Comparison of ENCODE assay signal across 35 mouse cellular contexts in genomic region chr6:123264194-123264593, GRCm38 (mm10). TPM values are rescaled to one million over a fixed set of nuclear protein-coding genes. Genes with fewer than 3 reads are reported as not detected.
DNase-seq lines count a peak whose midpoint lies in the region; ATAC-seq and TF ChIP-seq lines count a peak whose summit lies in the region.
"Had no signal": no experiment of that assay in that cellular context is flagged by ENCODE, and none has a peak within 500 bp of the region (broad histone marks: within the 10 kb centered on the region; RNA-seq: fewer than 3 reads in every experiment).

No protein-coding gene starts in this region.

- H3K9ac ChIP-seq in liver, postnatal 0 days (replicated peaks): no peak overlapping the region
- H3K9ac ChIP-seq in liver, embryonic 11.5 days (ENCODE audit: low read depth, low read length): no peak overlapping the region
- H3K9ac ChIP-seq: embryonic facial prominence, embryonic 12.5 days; embryonic facial prominence, embryonic 15.5 days; forebrain, postnatal 0 days; hindbrain, embryonic 14.5 days had no signal

- DNase-seq in liver, postnatal 0 days: no peak
- no peak for DNase-seq in liver, embryonic 11.5 days (ENCODE audit: low spot score)
- no peak for DNase-seq in G1E (ENCODE audit: low spot score)
- no peak for DNase-seq in thymus, postnatal 0 days (ENCODE audit: low spot score)
- no peak for DNase-seq in left cerebral cortex, adult 11 months (ENCODE audit: low spot score)
- DNase-seq: adrenal gland, adult 8-10 months; adrenal gland, postnatal 25 days; B cell, adult 2 months; cerebellum, adult 11 months; cerebellum, adult 2 months; cerebellum, adult 9-11 months; cerebellum, postnatal 25 days; forebrain, postnatal 0 days; gastrocnemius, adult 2 months; gastrocnemius, postnatal 14 days; heart, adult 11 months; heart, postnatal 14 days; heart, postnatal 4 days had no signal

- H3K9me3 ChIP-seq in liver, postnatal 0 days (ENCODE audit: low read length): no peaks in the 10 kb centered on the region
- no peaks in the 10 kb centered on the region for H3K9me3 ChIP-seq in liver, embryonic 11.5 days (ENCODE audit: control insufficient read depth, low read length)
- H3K9me3 ChIP-seq in G1E (replicated peaks): no peaks in the 10 kb centered on the region
- H3K9me3 ChIP-seq: embryonic facial prominence, embryonic 12.5 days; embryonic facial prominence, embryonic 15.5 days had no signal

- H3K27me3 ChIP-seq in liver, postnatal 0 days (ENCODE audit: insufficient read depth, low read length): no peaks in the 10 kb centered on the region
- H3K27me3 ChIP-seq in liver, embryonic 11.5 days (replicated peaks; ENCODE audit: control insufficient read depth, insufficient read depth, low read length): no peaks in the 10 kb centered on the region
- H3K27me3 ChIP-seq in G1E (ENCODE audit: insufficient read depth, low read length): no peaks in the 10 kb centered on the region
- H3K27me3 ChIP-seq: CH12.LX; embryonic facial prominence, embryonic 12.5 days; embryonic facial prominence, embryonic 15.5 days had no signal

- H3K36me3 ChIP-seq in liver, postnatal 0 days (replicated peaks; ENCODE audit: insufficient read depth, low read length): no peaks in the 10 kb centered on the region
- no peaks in the 10 kb centered on the region for H3K36me3 ChIP-seq in liver, embryonic 11.5 days (ENCODE audit: control insufficient read depth, insufficient read depth, low read length)
- H3K36me3 ChIP-seq in G1E (replicated peaks): peaks cover 2% of the 10 kb centered on the region
- H3K36me3 ChIP-seq: embryonic facial prominence, embryonic 12.5 days; embryonic facial prominence, embryonic 15.5 days had no signal

- H3K4me3 ChIP-seq in liver, postnatal 0 days (ENCODE audit: low read depth, low read length): no peak overlapping the region
- no peak overlapping the region for H3K4me3 ChIP-seq in liver, embryonic 11.5 days (ENCODE audit: low read depth, low read length)
- H3K4me3 ChIP-seq in G1E (ENCODE audit: low read depth, low read length): peak overlapping the region; percentile 49; the same call in 1 of the 2 replicates
- H3K4me3 ChIP-seq in bone marrow, adult 2 months (replicated peaks; ENCODE audit: control insufficient read depth, low read depth, low read length): peak overlapping the region; percentile 52
- H3K4me3 ChIP-seq: embryonic facial prominence, embryonic 12.5 days; embryonic facial prominence, embryonic 15.5 days; gastrocnemius, adult 2 months had no signal

- no peak for ATAC-seq in liver, postnatal 0 days
- no peak for ATAC-seq in liver, embryonic 11.5 days (replicated peaks; ENCODE audit: low FRiP score)
- ATAC-seq in G1E (ENCODE audit: extremely low read depth, insufficient number of reproducible peaks, low FRiP score, poor library complexity, severe bottlenecking): no peak
- ATAC-seq in megakaryocyte-erythroid progenitor cell, adult 5-6 weeks (replicated peaks; ENCODE audit: low FRiP score, low TSS enrichment, poor library complexity, severe bottlenecking): peak; percentile 62
- ATAC-seq: activated CD4-positive, CD25-positive, alpha-beta regulatory T cell, adult 4 months; forebrain, embryonic 14.5 days; forebrain, postnatal 0 days; hindbrain, postnatal 0 days had no signal

- WGBS in liver, postnatal 0 days (ENCODE audit: insufficient replicate concordance): 48% methylated on average over 3 of the region's 3 CpGs
- WGBS in liver, embryonic 11.5 days: 90% methylated on average over 3 of the region's 3 CpGs
- 51% methylated on average over 3 of the region's 3 CpGs for WGBS in bone marrow, adult 2 months

- no peak for TF ChIP-seq CTCF in liver, postnatal 0 days (IDR thresholded peaks at IDR 0.05; ENCODE audit: low read depth)
- no peak for TF ChIP-seq CTCF in G1E (IDR thresholded peaks at IDR 0.05; ENCODE audit: low read depth, low read length)
- TF ChIP-seq CTCF in bone marrow, adult 2 months (IDR thresholded peaks at IDR 0.05; ENCODE audit: control insufficient read depth, insufficient read depth, low read length): no peak

- H3K4me1 ChIP-seq in liver, postnatal 0 days (ENCODE audit: insufficient read depth): no peaks in the 10 kb centered on the region
- H3K4me1 ChIP-seq in liver, embryonic 11.5 days (replicated peaks; ENCODE audit: control insufficient read depth, insufficient read depth, low read length): no peaks in the 10 kb centered on the region
- peaks cover 74% of the 10 kb centered on the region for H3K4me1 ChIP-seq in G1E (ENCODE audit: insufficient read depth, low read depth, low read length)
- peaks cover 2% of the 10 kb centered on the region; the same call in 1 of the 2 replicates for H3K4me1 ChIP-seq in bone marrow, adult 2 months (ENCODE audit: control insufficient read depth, insufficient read depth, low read length)
- H3K4me1 ChIP-seq: embryonic facial prominence, embryonic 12.5 days; embryonic facial prominence, embryonic 15.5 days had no signal

- no peak for TF ChIP-seq EP300 in liver, postnatal 0 days (IDR thresholded peaks at IDR 0.05; ENCODE audit: low read depth)

- no peak for TF ChIP-seq POLR2A in bone marrow, adult 2 months (IDR thresholded peaks at IDR 0.05; ENCODE audit: borderline replicate concordance, control insufficient read depth, low read depth, low read length)

- H3K27ac ChIP-seq in liver, postnatal 0 days (ENCODE audit: low read depth): no peak overlapping the region
- no peak overlapping the region for H3K27ac ChIP-seq in liver, embryonic 11.5 days (ENCODE audit: low read depth, low read length)
- 0 out of 2 replicates have a peak overlapping the region, but pooled peaks have one; percentile 3 for H3K27ac ChIP-seq in bone marrow, adult 2 months (ENCODE audit: control insufficient read depth, insufficient read depth, low read depth, low read length, poor library complexity)
- H3K27ac ChIP-seq: embryonic facial prominence, embryonic 12.5 days; embryonic facial prominence, embryonic 15.5 days; gastrocnemius, adult 2 months; hindbrain, embryonic 14.5 days; hindbrain, postnatal 0 days had no signal

- 0 out of 2 replicates have a peak overlapping the region, but pooled peaks have one; percentile 3 for H3K4me2 ChIP-seq in liver, postnatal 0 days (ENCODE audit: low read depth, low read length)
- no peak overlapping the region for H3K4me2 ChIP-seq in liver, embryonic 11.5 days
- H3K4me2 ChIP-seq: embryonic facial prominence, embryonic 12.5 days; embryonic facial prominence, embryonic 15.5 days; heart, embryonic 11.5 days; hindbrain, embryonic 14.5 days had no signal

RNA-seq across cellular contexts. Expression of gene Clec4d, which starts 2.3 kb away (rescaled TPM):
- polyA plus RNA-seq in liver, postnatal 0 days (2015; fragmentation: Nextera tagmentation; extraction: Ambion mirVana): 0.53 and 1.3 TPM in 2 replicates
- 0.92 and 1.8 TPM in 2 replicates for polyA plus RNA-seq in liver, embryonic 11.5 days (2014; fragmentation: Nextera tagmentation; extraction: Ambion mirVana)
- 18.9 and 28.7 TPM in 2 replicates for total RNA-seq in G1E (2014; fragmentation: Nextera tagmentation)
- 12.6 and 14.1 TPM in 2 replicates for total RNA-seq in G1E (2017)
- 0.44 and 0.91 TPM in 2 replicates for polyA plus RNA-seq in G1E (2012)
- polyA plus RNA-seq in bone marrow, adult 2 months (2011; ENCODE audit: insufficient read depth, insufficient read length, low replicate concordance, missing spikeins): 15.0 and 51.2 TPM in 2 replicates
- total RNA-seq in megakaryocyte-erythroid progenitor cell, adult 5-6 weeks (2014; fragmentation: Nextera tagmentation): 16.3 and 17.4 TPM in 2 replicates
- 5.5 and 22.8 TPM in 2 replicates for total RNA-seq in megakaryocyte-erythroid progenitor cell, adult 5-6 weeks (2017)
- polyA plus RNA-seq in thymus, postnatal 0 days (2015; fragmentation: Nextera tagmentation; extraction: Ambion mirVana): 0.66 and 1.6 TPM in 2 replicates
- total RNA-seq: CH12.LX; forebrain, postnatal 0 days; gastrocnemius, adult 2 months; gastrocnemius, postnatal 14 days; hindbrain, postnatal 0 days had no signal
- polyA plus RNA-seq: activated CD4-positive, CD25-positive, alpha-beta regulatory T cell, adult 4 months; embryonic facial prominence, embryonic 12.5 days; forebrain, embryonic 11.5 days; forebrain, embryonic 14.5 days; forebrain, postnatal 0 days; heart, embryonic 14.5 days; hindbrain, embryonic 11.5 days; hindbrain, postnatal 0 days had no signal

RNA-seq across cellular contexts. Expression of gene Clec4e, which starts 25.5 kb away (rescaled TPM):
- 0.92 and 1.2 TPM in 2 replicates for polyA plus RNA-seq in liver, postnatal 0 days (2015; fragmentation: Nextera tagmentation; extraction: Ambion mirVana)
- 0.32 and 0.38 TPM in 2 replicates for polyA plus RNA-seq in liver, embryonic 11.5 days (2014; fragmentation: Nextera tagmentation; extraction: Ambion mirVana)
- total RNA-seq in G1E (2014; fragmentation: Nextera tagmentation) (20.8 and 24.5 TPM in 2 replicates), G1E (2017) (13.6 and 14.9 TPM in 2 replicates)
- polyA plus RNA-seq in G1E (2012): 0.20 and 0.29 TPM in 2 replicates
- polyA plus RNA-seq in bone marrow, adult 2 months (2011; ENCODE audit: insufficient read depth, insufficient read length, low replicate concordance, missing spikeins): 3.2 and 12.4 TPM in 2 replicates
- 0.32 and 3.4 TPM in 2 replicates for total RNA-seq in megakaryocyte-erythroid progenitor cell, adult 5-6 weeks (2014; fragmentation: Nextera tagmentation)
- 1.5 and 5.6 TPM in 2 replicates for total RNA-seq in megakaryocyte-erythroid progenitor cell, adult 5-6 weeks (2017)
- 0.43 and 0.49 TPM in 2 replicates for polyA plus RNA-seq in thymus, postnatal 0 days (2015; fragmentation: Nextera tagmentation; extraction: Ambion mirVana)
- total RNA-seq: adrenal gland, postnatal 25 days; CH12.LX; forebrain, postnatal 0 days; gastrocnemius, adult 2 months; gastrocnemius, postnatal 14 days; heart, postnatal 4 days; hindbrain, postnatal 0 days had no signal
- polyA plus RNA-seq: activated CD4-positive, CD25-positive, alpha-beta regulatory T cell, adult 4 months; cerebellum, adult 2 months; embryonic facial prominence, embryonic 12.5 days; embryonic facial prominence, embryonic 15.5 days; forebrain, embryonic 11.5 days; forebrain, embryonic 14.5 days; forebrain, postnatal 0 days; frontal cortex, adult 2 months; heart, embryonic 11.5 days; hindbrain, embryonic 11.5 days; hindbrain, embryonic 14.5 days; hindbrain, postnatal 0 days had no signal

RNA-seq across cellular contexts. Expression of gene Clec4n, which starts 34.6 kb away (rescaled TPM):
- 24.4 and 28.7 TPM in 2 replicates for polyA plus RNA-seq in liver, postnatal 0 days (2015; fragmentation: Nextera tagmentation; extraction: Ambion mirVana)
- 2.6 and 3.1 TPM in 2 replicates for polyA plus RNA-seq in liver, embryonic 11.5 days (2014; fragmentation: Nextera tagmentation; extraction: Ambion mirVana)
- total RNA-seq in G1E (2014; fragmentation: Nextera tagmentation) (not detected in 2 replicates), G1E (2017) (1.5 and 3.5 TPM in 2 replicates)
- polyA plus RNA-seq in G1E (2012): not detected in 2 replicates
- polyA plus RNA-seq in bone marrow, adult 2 months (2011; ENCODE audit: insufficient read depth, insufficient read length, low replicate concordance, missing spikeins): 4.5 TPM in 1 of 2 replicates, not detected in the other
- total RNA-seq in megakaryocyte-erythroid progenitor cell, adult 5-6 weeks (2014; fragmentation: Nextera tagmentation): not detected in 2 replicates
- 0.57 TPM in 1 of 2 replicates, not detected in the other for total RNA-seq in megakaryocyte-erythroid progenitor cell, adult 5-6 weeks (2017)
- polyA plus RNA-seq in thymus, postnatal 0 days (2015; fragmentation: Nextera tagmentation; extraction: Ambion mirVana): 39.2 and 42.2 TPM in 2 replicates
- total RNA-seq: CH12.LX; common myeloid progenitor, adult 5-6 weeks; gastrocnemius, adult 2 months had no signal

RNA-seq across cellular contexts. Expression of gene Vmn2r19, which starts 43.9 kb away (rescaled TPM):
- polyA plus RNA-seq in liver, postnatal 0 days (2015; fragmentation: Nextera tagmentation; extraction: Ambion mirVana): not detected in 2 replicates
- not detected in 2 replicates for polyA plus RNA-seq in liver, embryonic 11.5 days (2014; fragmentation: Nextera tagmentation; extraction: Ambion mirVana)
- not detected in 2 replicates for total RNA-seq in G1E (2014; fragmentation: Nextera tagmentation)
- not detected in 2 replicates for total RNA-seq in G1E (2017)
- not detected in 2 replicates for polyA plus RNA-seq in G1E (2012)
- polyA plus RNA-seq in bone marrow, adult 2 months (2011; ENCODE audit: insufficient read depth, insufficient read length, low replicate concordance, missing spikeins): not detected in 2 replicates
- total RNA-seq in megakaryocyte-erythroid progenitor cell, adult 5-6 weeks (2014; fragmentation: Nextera tagmentation): not detected in 2 replicates
- total RNA-seq in megakaryocyte-erythroid progenitor cell, adult 5-6 weeks (2017): not detected in 2 replicates
- not detected in 2 replicates for polyA plus RNA-seq in thymus, postnatal 0 days (2015; fragmentation: Nextera tagmentation; extraction: Ambion mirVana)
- total RNA-seq: adrenal gland, adult 8-10 months; adrenal gland, postnatal 25 days; CH12.LX; common myeloid progenitor, adult 5-6 weeks; forebrain, postnatal 0 days; gastrocnemius, adult 2 months; gastrocnemius, postnatal 14 days; gastrocnemius, postnatal 4 days; heart, adult 8-10 months; heart, postnatal 14 days; heart, postnatal 4 days; hindbrain, postnatal 0 days had no signal
- polyA plus RNA-seq: activated CD4-positive, CD25-positive, alpha-beta regulatory T cell, adult 4 months; cerebellum, adult 2 months; embryonic facial prominence, embryonic 12.5 days; embryonic facial prominence, embryonic 15.5 days; forebrain, embryonic 11.5 days; forebrain, embryonic 14.5 days; forebrain, postnatal 0 days; frontal cortex, adult 2 months; heart, embryonic 11.5 days; heart, embryonic 14.5 days; hindbrain, embryonic 11.5 days; hindbrain, embryonic 14.5 days; hindbrain, postnatal 0 days had no signal

Comparison
In these comparisons a context has a peak if more than half of its experiments do, and no peak if none do; other contexts are left out.
1. H3K4me3 ChIP-seq: peak in G1E (single experiment) and bone marrow, adult 2 months (single experiment); none in liver, postnatal 0 days (single experiment) and liver, embryonic 11.5 days (single experiment).